Mouse (Mus musculus) CH12.LX (cell line): ENCODE results near the gene Xpa. TPM values are rescaled to one million over a fixed set of nuclear protein-coding genes. Genes with fewer than 3 reads are reported as not detected.

Experiments
- DNase-seq: peaks from one replicate; pipeline ENCODE4 v3.0.0-alpha.2; 2013; ENCODE audit errors: extremely low read depth
- H3K27ac ChIP-seq: 2 replicates; pipeline ENCODE4 v1.5.1; 2012; ENCODE audit warnings: low read depth, mild to moderate bottlenecking, control low read depth, moderate library complexity; ENCODE audit not compliant: insufficient read depth
- H3K27me3 ChIP-seq: replicated peaks from 2 replicates; pipeline ENCODE3; 2012; ENCODE audit warnings: inconsistent platforms
- H3K36me3 ChIP-seq, 2 experiments: replicated peaks in 1 of 2; 2 replicates each; pipeline versions ENCODE3 to v1.6.1; 2012; ENCODE audit warnings: inconsistent platforms in 1 of 2, low read length in 1 of 2, mild to moderate bottlenecking in 1 of 2, mixed read lengths in 1 of 2, moderate library complexity in 1 of 2; ENCODE audit not compliant: control insufficient read depth in 1 of 2, insufficient read depth in 1 of 2
- H3K4me1 ChIP-seq, 2 experiments: 2 replicates each; pipeline ENCODE4 v1.6.1; 2012; ENCODE audit warnings: inconsistent platforms in 1 of 2, moderate library complexity in 1 of 2; ENCODE audit not compliant: insufficient read depth in 2 of 2, control insufficient read depth in 1 of 2
- H3K4me2 ChIP-seq: 2 replicates; pipeline ENCODE4 v1.6.1; 2012; ENCODE audit warnings: low read depth, mild to moderate bottlenecking, control low read depth; ENCODE audit not compliant: poor library complexity, insufficient read depth, severe bottlenecking
- H3K4me3 ChIP-seq, 3 experiments: fragments of 150-350 bp in 1 of 3; sonication (generic) in 1 of 3; replicated peaks in 1 of 3; 2 replicates each; pipeline versions ENCODE3 to v1.5.1; 2011 to 2012; ENCODE audit warnings: low read depth in 2 of 3, low read length in 2 of 3, mild to moderate bottlenecking in 2 of 3, moderate library complexity in 2 of 3, control low read depth in 1 of 3, improper control_type of control experiment in 1 of 3, inconsistent platforms in 1 of 3, mixed read lengths in 1 of 3; ENCODE audit not compliant: poor library complexity in 1 of 3
- H3K79me2 ChIP-seq: replicated peaks from 2 replicates; pipeline ENCODE4 v1.6.1; 2012; ENCODE audit warnings: mild to moderate bottlenecking, moderate library complexity; ENCODE audit not compliant: control insufficient read depth, poor library complexity, insufficient read depth, severe bottlenecking; ENCODE audit errors: extremely low read depth
- H3K9ac ChIP-seq: 2 replicates; pipeline ENCODE4 v1.6.1; 2012; ENCODE audit warnings: low read depth, mild to moderate bottlenecking, control low read depth, moderate library complexity; ENCODE audit not compliant: insufficient read depth
- H3K9me3 ChIP-seq: replicated peaks from 2 replicates; pipeline ENCODE3; 2012; ENCODE audit warnings: low read length, inconsistent platforms, mixed read lengths
- BHLHE40 ChIP-seq: IDR thresholded peaks from 2 replicates; pipeline ENCODE4 v1.6.1; 2011; ENCODE audit warnings: mild to moderate bottlenecking, low read depth, low read length, improper control_type of control experiment
- CHD2 ChIP-seq: IDR thresholded peaks from 2 replicates; pipeline ENCODE4 v1.6.1; 2011; ENCODE audit warnings: low read length, improper control_type of control experiment
- CTCF ChIP-seq, 2 experiments: IDR thresholded peaks in 1 of 2; conservative IDR thresholded peaks in 1 of 2; 2 replicates each; pipeline ENCODE4 v1.5.1; 2011 to 2012; ENCODE audit warnings: low read depth in 2 of 2, low read length in 2 of 2, improper control_type of control experiment in 1 of 2, inconsistent platforms in 1 of 2, mild to moderate bottlenecking in 1 of 2, moderate library complexity in 1 of 2
- EP300 ChIP-seq: IDR thresholded peaks from 2 replicates; pipeline ENCODE4 v1.6.1; 2011; ENCODE audit warnings: low read length, improper control_type of control experiment
- GABPA ChIP-seq: IDR thresholded peaks from 2 replicates; pipeline ENCODE4 v1.6.1; 2012; ENCODE audit warnings: low read depth, low read length, improper control_type of control experiment, inconsistent platforms; ENCODE audit not compliant: insufficient replicate concordance
- HCFC1 ChIP-seq: IDR thresholded peaks from 2 replicates; pipeline ENCODE4 v1.6.1; 2012; ENCODE audit warnings: low read depth, mild to moderate bottlenecking, inconsistent platforms, low read length, improper control_type of control experiment
- JUN ChIP-seq: IDR thresholded peaks from 2 replicates; pipeline ENCODE4 v1.6.1; 2011; ENCODE audit warnings: low read depth, mild to moderate bottlenecking, low read length, improper control_type of control experiment, moderate library complexity; ENCODE audit not compliant: insufficient read depth
- NELFE ChIP-seq: IDR thresholded peaks from 2 replicates; pipeline ENCODE4 v1.6.1; 2011; ENCODE audit warnings: low read depth, low read length, improper control_type of control experiment
- NRF1 ChIP-seq: IDR thresholded peaks from 2 replicates; pipeline ENCODE4 v1.6.1; 2014; ENCODE audit warnings: low read depth, mild to moderate bottlenecking, inconsistent platforms, low read length, improper control_type of control experiment, moderate library complexity
- PAX5 ChIP-seq: IDR thresholded peaks from 2 replicates; pipeline ENCODE4 v1.6.1; 2012; ENCODE audit warnings: low read length, inconsistent platforms, mixed read lengths
- SMC3 ChIP-seq: IDR thresholded peaks from 2 replicates; pipeline ENCODE4 v1.6.1; 2011; ENCODE audit warnings: low read depth, low read length, improper control_type of control experiment
- TBP ChIP-seq: conservative IDR thresholded peaks from 2 replicates; pipeline ENCODE4 v1.6.1; 2011; ENCODE audit warnings: low read depth, low read length, improper control_type of control experiment
- UBTF ChIP-seq: IDR thresholded peaks from 2 replicates; pipeline ENCODE4 v1.6.1; 2012; ENCODE audit warnings: low read depth, mild to moderate bottlenecking, inconsistent platforms, low read length, improper control_type of control experiment, moderate library complexity
- USF1 ChIP-seq: IDR thresholded peaks from 2 replicates; pipeline ENCODE4 v1.6.1; 2014; ENCODE audit warnings: low read depth, mild to moderate bottlenecking, inconsistent platforms, low read length, improper control_type of control experiment
- USF2 ChIP-seq: conservative IDR thresholded peaks from 2 replicates; pipeline ENCODE4 v1.6.1; 2011; ENCODE audit warnings: low read depth, low read length, improper control_type of control experiment
- ZC3H11A ChIP-seq: IDR thresholded peaks from 2 replicates; pipeline ENCODE4 v1.6.1; 2012; ENCODE audit warnings: low read depth, mild to moderate bottlenecking, inconsistent platforms, low read length, improper control_type of control experiment
- ZMIZ1 ChIP-seq: IDR thresholded peaks from 2 replicates; pipeline ENCODE4 v1.6.1; 2012; ENCODE audit warnings: low read depth, mild to moderate bottlenecking, inconsistent platforms, low read length, improper control_type of control experiment
- ZNF384 ChIP-seq: IDR thresholded peaks from 2 replicates; pipeline ENCODE4 v1.6.1; 2012; ENCODE audit warnings: low read depth, low read length, improper control_type of control experiment, inconsistent platforms
- dilution Hi-C: fragments of 300-500 bp; cut with MboI; formaldehyde crosslinking; loops from 2 replicates; pipeline ENCODE4 v1.14.3; 2020; ENCODE audit warnings: low sequenced_read_pairs; ENCODE audit not compliant: extremely low pct_unique_long_range_greater_than_20kb, extremely low pct_ligation_motif_present
- in situ Hi-C: fragments of 300-500 bp; cut with MboI; formaldehyde crosslinking; loops from 3 replicates; pipeline ENCODE4 v1.14.3; 2019; ENCODE audit warnings: low sequenced_read_pairs, low pct_ligation_motif_present, low pct_unique_long_range_greater_than_20kb, mixed read lengths
- polyA plus RNA-seq: library from polyadenylated mRNA; unstranded; fragments of >175 nt; gene quantifications from 2 replicates; pipeline ENCODE4 v1.2.1, GENCODE M21; 2012; ENCODE audit warnings: low read depth; ENCODE audit not compliant: insufficient read length
- total RNA-seq, 2 experiments: library from RNA; depleted of rRNA; stranded (reverse); fragments of 300-350 nt in 1 of 2; fragments of >200 nt in 1 of 2; gene quantifications; 2 replicates each; pipeline ENCODE4 v1.2.3; 2012 to 2014

Xpa gene
- total and polyA plus RNA-seq, 3 experiments, result 11.2 to 28.8 (median 13.8) TPM

- H3K4me1 ChIP-seq, result no peaks in the 10 kb centered on the region
- no peak overlapping the region for H3K9ac ChIP-seq
- H3K9me3 ChIP-seq, result no peaks in the 10 kb centered on the region
- no peak for DNase-seq
- H3K27me3 ChIP-seq, result no peaks in the 10 kb centered on the region
- no peak overlapping the region for H3K4me2 ChIP-seq
- no peak overlapping the region for H3K4me3 ChIP-seq
- in situ Hi-C loops, result no loop called here
- TF ChIP-seq BHLHE40 (no peak), ZC3H11A (no peak), PAX5 (no peak), CHD2 (no peak), SMC3 (no peak), USF2 (no peak), USF1 (no peak), ZNF384 (no peak), HCFC1 (no peak), TBP (no peak), ZMIZ1 (no peak), JUN (no peak), UBTF (no peak), NRF1 (no peak)
- TF ChIP-seq, all 38 proteins: peak for 0
- Histone ChIP-seq H3K27ac (no peak overlapping the region), H3K36me3 (peaks cover 55 to 96% of the 10 kb centered on the region in 2 experiments), H3K79me2 (0 out of 2 replicates have a peak, but pooled peaks cover 2% of the 10 kb centered on the region)
- dilution Hi-C loops, result no loop called here
These were observed 44.1 kb downstream of the Xpa start for GRCm38 (mm10) chr4:46151903-46152544.

- H3K9ac ChIP-seq, result no peak overlapping the region
- no peak overlapping the region for H3K27ac ChIP-seq
- in situ Hi-C loops (no loop called here), dilution Hi-C loops (no loop called here)
- H3K4me1 ChIP-seq, result no peaks in the 10 kb centered on the region
- peaks cover 31 to 92% of the 10 kb centered on the region in 2 experiments for H3K36me3 ChIP-seq
- no peak overlapping the region for H3K4me3 ChIP-seq
- H3K9me3 ChIP-seq, result no peaks in the 10 kb centered on the region
- no peak overlapping the region for H3K4me2 ChIP-seq
- peaks cover 28% of the 10 kb centered on the region for H3K79me2 ChIP-seq
- H3K27me3 ChIP-seq, result no peaks in the 10 kb centered on the region
- no peak for TF ChIP-seq EP300
- no peak for TF ChIP-seq NELFE
- no peak for TF ChIP-seq GABPA
- no peak for TF ChIP-seq BHLHE40
- no peak for TF ChIP-seq HCFC1
- TF ChIP-seq CTCF (conservative IDR thresholded peaks at IDR 0.05 in 1 of 2, IDR thresholded peaks at IDR 0.05 in 1 of 2; ENCODE audit: low read depth in 2 of 2, low read length in 2 of 2), result no peak
- TF ChIP-seq PAX5, result no peak
- TF ChIP-seq, all 38 proteins: peak for 0
- DNase-seq, result no peak
These were observed 49.2 kb downstream of the Xpa start for GRCm38 (mm10) chr4:46146881-46147280.
